In genomic region chr5:102703325-102704099, GRCm38 (mm10) we compare ENCODE assay signal across 8 mouse cellular contexts.
A peak's percentile ranks its signal among the peaks of the same experiment; 100 is the strongest.
DNase-seq lines count a peak whose midpoint lies in the region; ATAC-seq lines count a peak whose summit lies in the region.

No protein-coding gene starts in this region.

- H3K4me2 ChIP-seq in kidney, embryonic 14.5 days (replicated peaks; ENCODE audit: low read depth, low read length): no peak overlapping the region
- no peak overlapping the region for H3K4me2 ChIP-seq in neural tube, embryonic 14.5 days (ENCODE audit: low read depth, low read length)

- no peaks in the 10 kb centered on the region for H3K27me3 ChIP-seq in kidney, embryonic 14.5 days (ENCODE audit: control insufficient read depth, insufficient read depth, low read length)
- no peaks in the 10 kb centered on the region for H3K27me3 ChIP-seq in limb, embryonic 10.5 days (ENCODE audit: low read depth, poor library complexity, severe bottlenecking)
- H3K27me3 ChIP-seq in neural tube, embryonic 14.5 days (ENCODE audit: control insufficient read depth, insufficient read depth, low read length): no peaks in the 10 kb centered on the region

- no peaks in the 10 kb centered on the region for H3K9me3 ChIP-seq in kidney, embryonic 14.5 days (ENCODE audit: control insufficient read depth, low read length)
- H3K9me3 ChIP-seq in limb, embryonic 10.5 days (replicated peaks): no peaks in the 10 kb centered on the region
- no peaks in the 10 kb centered on the region for H3K9me3 ChIP-seq in neural tube, embryonic 14.5 days (ENCODE audit: control insufficient read depth, low read length)

- no peak overlapping the region for H3K4me3 ChIP-seq in kidney, embryonic 14.5 days (ENCODE audit: low read length)
- no peak overlapping the region for H3K4me3 ChIP-seq in limb, embryonic 10.5 days
- no peak overlapping the region for H3K4me3 ChIP-seq in neural tube, embryonic 14.5 days (ENCODE audit: low read depth, low read length)

- peak; percentile 46 for ATAC-seq in activated CD4-positive, CD25-positive, alpha-beta regulatory T cell, adult 4 months
- ATAC-seq in common myeloid progenitor, adult 5-6 weeks (replicated peaks; ENCODE audit: low read depth, poor library complexity, severe bottlenecking): peak; percentile 94
- peak; percentile 60; the same call in 1 of the 2 replicates for ATAC-seq in kidney, embryonic 14.5 days (ENCODE audit: low FRiP score, low TSS enrichment)
- ATAC-seq in neural tube, embryonic 14.5 days (ENCODE audit: low read depth): peak; percentile 31; the same call in 1 of the 2 replicates

- peak; percentile 62 for DNase-seq in B cell, adult 2 months
- DNase-seq in gastrocnemius, postnatal 36 days: peak; percentile 47 to 56
- DNase-seq in limb, embryonic 10.5 days (ENCODE audit: low spot score): peak; percentile 74
- peak; percentile 76 for DNase-seq in urinary bladder, postnatal 25 days (ENCODE audit: low spot score)

- H3K9ac ChIP-seq in kidney, embryonic 14.5 days (ENCODE audit: low read depth, low read length): no peak overlapping the region
- H3K9ac ChIP-seq in neural tube, embryonic 14.5 days (replicated peaks; ENCODE audit: low read depth, low read length): no peak overlapping the region

- 56% methylated on average over 5 of the region's 5 CpGs for WGBS in kidney, embryonic 14.5 days
- WGBS in limb, embryonic 10.5 days: 60% methylated on average over 5 of the region's 5 CpGs
- WGBS in neural tube, embryonic 14.5 days: 52% methylated on average over 5 of the region's 5 CpGs

- no peak overlapping the region for H3K27ac ChIP-seq in kidney, embryonic 14.5 days (ENCODE audit: low read depth, low read length)
- H3K27ac ChIP-seq in limb, embryonic 10.5 days: no peak overlapping the region
- H3K27ac ChIP-seq in neural tube, embryonic 14.5 days (ENCODE audit: low read depth, low read length): no peak overlapping the region

- peaks cover 7% of the 10 kb centered on the region; the same call in 1 of the 2 replicates for H3K4me1 ChIP-seq in kidney, embryonic 14.5 days (ENCODE audit: control insufficient read depth, insufficient read depth, low read length)
- peaks cover 16% of the 10 kb centered on the region for H3K4me1 ChIP-seq in limb, embryonic 10.5 days
- no peaks in the 10 kb centered on the region for H3K4me1 ChIP-seq in neural tube, embryonic 14.5 days (ENCODE audit: control insufficient read depth, insufficient read depth, low read length)

- H3K36me3 ChIP-seq in kidney, embryonic 14.5 days (ENCODE audit: control insufficient read depth, insufficient read depth, low read length): no peaks in the 10 kb centered on the region
- H3K36me3 ChIP-seq in limb, embryonic 10.5 days: no peaks in the 10 kb centered on the region
- H3K36me3 ChIP-seq in neural tube, embryonic 14.5 days (ENCODE audit: control insufficient read depth, insufficient read depth, low read length): no peaks in the 10 kb centered on the region

- intact Hi-C loops in gastrocnemius, postnatal 36 days (cut with DNase I): loop anchor here (2.0 kb wide), 1 partner anchor 173 kb away; no protein-coding TSS in a partner anchor

Comparison
In these comparisons a context has a peak if more than half of its experiments do, and no peak if none do; other contexts are left out.
1. ATAC-seq: peak in every context shown above with its lines; median percentile 94 in common myeloid progenitor, adult 5-6 weeks; 60 in kidney, embryonic 14.5 days; 46 in activated CD4-positive, CD25-positive, alpha-beta regulatory T cell, adult 4 months; 31 in neural tube, embryonic 14.5 days.